Mouse (Mus musculus) erythroid progenitor cell, adult 5-6 weeks (primary cell): Measurements from ENCODE around the gene Scoc. TPM values are rescaled to one million over a fixed set of nuclear protein-coding genes. Genes with fewer than 3 reads are reported as not detected.
A peak's percentile ranks its signal among the peaks of the same experiment; 100 is the strongest.
"Not testable (repeated sequence)": the region's sequence is repeated elsewhere in the genome, so short reads cannot be mapped to it uniquely, and the experiment has no call there.

Experiments
- ATAC-seq: replicated peaks from 2 replicates; pipeline ENCODE4 v1.8.0; 2016; ENCODE audit warnings: moderate number of reproducible peaks, mild to moderate bottlenecking, moderate TSS enrichment, inconsistent platforms; ENCODE audit not compliant: poor library complexity, low FRiP score, severe bottlenecking
- total RNA-seq, 2 experiments: library from RNA; stranded (forward) in 1 of 2; stranded (reverse) in 1 of 2; fragments of 150-400 nt in 1 of 2; fragments of 186-747, 209-891 nt in 1 of 2; gene quantifications; 2 replicates each; pipeline versions ENCODE4 v1.2.3 to v1.2.4; 2015 to 2017; ENCODE audit warnings: low replicate concordance in 2 of 2

Scoc gene
- total RNA-seq (2015; ENCODE audit: low replicate concordance) (136 and 184 TPM in 2 replicates), total RNA-seq (2017; ENCODE audit: low replicate concordance) (126 and 141 TPM in 2 replicates)

DNA sequence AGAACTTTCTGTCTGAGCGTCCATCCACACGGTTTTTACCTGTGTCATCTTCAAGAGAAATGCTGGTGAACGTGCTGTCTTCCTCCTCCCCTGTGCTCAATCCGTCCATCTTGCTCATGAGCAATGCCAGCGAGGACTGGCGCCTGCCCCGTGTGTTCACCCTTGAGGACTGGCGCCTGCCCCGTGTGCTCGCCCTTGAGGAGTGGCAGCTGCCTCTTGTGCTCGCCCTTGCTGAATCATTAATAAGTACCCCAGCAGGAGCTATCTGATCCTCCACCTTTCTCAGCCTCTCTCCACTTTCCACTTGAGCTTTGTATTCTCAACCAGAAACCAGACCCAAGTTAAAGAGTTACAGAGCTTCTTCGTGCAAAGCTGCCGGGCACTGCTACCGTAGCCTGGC lies at the start of gene Scoc:
Scoc (minus strand) TSS at position 170 of the 400 bp plus-strand sequence.
- ATAC-seq, result no peak

GRCm38 (mm10) chr8:83459606-83460005 lies 1.4 kb upstream of the Scoc start:
- ATAC-seq, result no peak

DNA sequence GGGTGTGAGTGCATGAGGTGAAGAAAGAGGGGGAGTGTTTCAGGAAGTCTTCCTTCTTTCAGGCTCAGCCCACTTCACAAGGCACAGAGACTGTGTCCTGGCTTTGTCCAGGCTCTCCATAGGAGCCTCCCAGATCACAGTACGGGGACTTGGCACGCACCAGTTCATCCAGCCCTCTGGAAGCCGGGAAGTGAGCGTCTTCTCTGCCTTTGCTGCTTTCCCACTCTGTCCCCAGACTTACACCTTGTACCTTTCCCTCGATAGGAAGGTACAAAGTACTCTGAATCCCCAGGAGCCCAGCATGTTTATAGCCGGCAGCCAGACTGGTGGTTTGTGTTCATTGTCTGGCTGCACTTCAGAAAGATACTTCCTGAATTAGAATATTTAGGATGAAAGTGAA lies 1.1 kb downstream of the Scoc start:
- ATAC-seq, result no peak

- peak; percentile 80 for ATAC-seq
Observed at GRCm38 (mm10) chr8:83451056-83451455, 7.1 kb downstream of the Scoc start.

DNA sequence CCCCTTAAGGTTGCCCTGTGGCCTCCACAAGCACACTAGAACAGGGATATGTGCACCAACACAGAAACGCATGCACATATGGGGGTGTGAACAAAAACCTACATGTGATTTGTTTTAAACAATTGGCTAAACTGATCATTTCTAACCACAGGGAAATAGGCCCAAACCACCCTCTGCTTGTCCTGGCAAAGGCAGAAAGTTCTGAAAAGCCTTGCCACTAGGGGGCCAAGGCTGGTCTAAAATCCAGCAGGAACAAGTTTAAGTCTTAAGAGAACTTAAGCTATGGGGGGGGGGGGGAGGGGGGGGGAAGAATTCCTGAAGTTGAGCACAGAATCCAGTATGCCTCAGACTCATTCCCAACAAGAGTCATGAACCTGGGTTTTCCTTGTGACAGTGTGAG lies 8.2 kb downstream of the Scoc start:
- ATAC-seq, result 0 out of 2 replicates have a peak, but pooled peaks have one; percentile 63

GRCm38 (mm10) chr8:83443052-83443400 lies 15.2 kb downstream of the Scoc start:
- no peak for ATAC-seq

- ATAC-seq, result peak; percentile 96
Observed at GRCm38 (mm10) chr8:83442243-83443051, 15.7 kb downstream of the Scoc start.

GRCm38 (mm10) chr8:83441656-83442242 lies 16.4 kb downstream of the Scoc start:
- peak; percentile 33 for ATAC-seq

- ATAC-seq, result no peak
Observed at GRCm38 (mm10) chr8:83437077-83437476, 21.1 kb downstream of the Scoc start.

- peak; percentile 94 for ATAC-seq
Observed at GRCm38 (mm10) chr8:83429071-83429524, 29.1 kb downstream of the Scoc start.

DNA sequence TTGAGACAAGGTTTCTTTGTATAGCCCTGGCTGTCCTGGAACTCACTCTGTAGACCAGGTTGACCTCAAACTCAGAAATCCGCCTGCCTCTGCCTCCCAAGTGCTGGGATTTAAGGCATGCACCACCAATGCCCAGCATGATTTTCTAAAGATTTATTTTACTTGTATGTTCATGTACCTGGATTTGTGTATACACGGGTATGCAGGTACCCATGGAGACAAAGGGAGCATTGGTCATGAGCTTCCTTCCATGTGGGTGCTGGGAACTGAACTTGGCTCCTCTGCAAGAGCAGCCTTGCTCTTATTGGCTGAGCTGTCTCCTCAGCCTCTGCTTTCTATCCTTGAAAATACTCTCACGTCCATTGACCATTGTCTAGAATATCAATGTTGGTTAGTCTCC lies 29.6 kb downstream of the Scoc start:
- ATAC-seq, result not testable (repeated sequence)

DNA sequence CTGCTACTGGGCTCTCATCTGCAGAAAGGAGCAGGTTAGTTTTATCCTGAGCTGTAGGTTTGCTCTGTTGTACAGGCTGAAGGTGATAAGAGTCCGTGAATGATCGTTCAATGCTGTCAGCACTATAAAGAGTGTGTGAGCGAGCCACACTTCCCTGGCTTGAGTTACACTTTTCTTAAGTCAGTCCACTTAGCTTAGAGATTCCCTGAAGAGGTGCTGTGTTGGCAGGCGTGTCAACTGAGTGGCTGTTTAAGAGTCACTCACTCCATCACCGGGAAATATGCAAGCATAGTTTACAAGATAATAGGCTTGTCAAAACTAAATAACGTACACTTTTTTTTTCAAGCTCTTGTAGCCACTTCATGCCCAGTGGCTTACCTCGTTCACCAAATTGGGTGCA lies 31.2 kb downstream of the Scoc start:
- ATAC-seq, result peak; percentile 18

DNA sequence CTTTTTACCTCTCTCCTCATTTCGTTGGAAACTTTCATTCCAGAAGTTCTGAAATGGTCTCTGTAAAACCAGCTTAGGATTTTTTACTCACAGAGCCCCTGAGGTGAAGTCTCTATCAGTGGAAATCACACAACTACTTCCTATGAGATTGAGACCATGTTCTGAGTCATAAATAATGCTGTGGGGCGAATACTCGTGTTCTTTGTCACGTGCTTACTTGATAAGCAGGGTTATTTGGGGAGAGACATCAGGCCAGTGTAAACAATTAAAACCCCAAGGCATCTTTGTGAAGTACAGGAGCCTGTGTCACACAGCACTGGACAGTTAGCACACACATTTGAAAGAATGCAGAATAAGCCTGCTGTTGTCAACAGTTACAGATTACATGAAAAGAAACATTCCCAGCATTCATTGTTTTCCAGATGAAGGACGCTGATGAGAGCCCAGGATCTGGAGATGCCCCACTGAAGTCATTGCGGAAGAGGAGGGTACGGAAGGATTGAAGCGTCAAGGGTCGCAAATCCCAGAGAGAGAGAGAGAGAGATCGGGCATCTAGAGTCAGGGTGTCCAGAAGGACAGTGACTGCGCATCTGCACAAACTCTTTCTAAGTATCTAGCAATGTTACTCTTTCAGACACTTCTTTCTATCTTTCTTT lies 32.0 kb downstream of the Scoc start:
- no peak for ATAC-seq

GRCm38 (mm10) chr8:83425202-83425601 lies 33.0 kb downstream of the Scoc start:
- no peak for ATAC-seq

- peak; percentile 90 for ATAC-seq
Observed at GRCm38 (mm10) chr8:83423032-83423825, 35.0 kb downstream of the Scoc start.

DNA sequence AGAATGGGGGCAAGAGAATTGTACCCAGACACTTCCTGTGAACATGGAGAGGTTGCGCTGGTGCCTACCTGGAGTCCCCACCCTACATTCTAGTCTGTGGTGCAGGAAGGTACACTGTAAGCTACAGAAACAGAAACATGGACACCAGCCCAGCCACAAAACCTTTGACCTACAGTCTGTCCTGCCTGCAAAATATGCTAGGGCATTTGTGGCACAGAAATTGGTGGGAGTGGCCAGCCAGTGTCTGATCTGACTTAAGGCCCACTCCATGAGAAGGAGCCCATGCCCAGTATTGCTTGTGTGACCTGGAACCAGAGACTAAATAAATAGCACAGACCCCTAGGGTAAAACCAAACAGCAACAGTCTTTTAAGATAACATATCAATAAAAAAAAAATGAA lies 36.8 kb downstream of the Scoc start:
- ATAC-seq, result no peak

GRCm38 (mm10) chr8:83418805-83419516 lies 39.2 kb downstream of the Scoc start:
- no peak for ATAC-seq

- no peak for ATAC-seq
Observed at GRCm38 (mm10) chr8:83417970-83418369, 40.2 kb downstream of the Scoc start.

DNA sequence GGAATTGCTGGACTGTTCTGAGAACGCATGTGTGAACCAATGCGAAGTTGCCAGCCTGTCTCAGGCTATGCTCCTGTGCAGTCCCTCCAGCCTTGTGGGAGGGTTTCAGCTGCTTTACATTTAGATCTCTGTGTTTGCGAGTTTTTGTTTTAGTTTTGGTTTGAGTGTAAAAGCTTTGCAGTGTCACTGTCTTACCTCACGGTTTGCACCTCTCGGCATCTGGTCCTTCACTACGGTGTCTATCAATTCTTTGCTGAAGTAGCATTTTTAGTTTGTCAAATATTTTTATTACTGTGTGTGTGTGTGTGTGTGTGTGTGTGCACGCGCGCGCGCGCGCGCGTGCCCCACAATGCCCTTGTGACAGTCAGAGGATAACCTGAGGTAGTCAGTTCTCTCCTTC lies 41.3 kb downstream of the Scoc start:
- no peak for ATAC-seq
